Mouse (Mus musculus): ENCODE results near the gene Gid8.

DNA sequence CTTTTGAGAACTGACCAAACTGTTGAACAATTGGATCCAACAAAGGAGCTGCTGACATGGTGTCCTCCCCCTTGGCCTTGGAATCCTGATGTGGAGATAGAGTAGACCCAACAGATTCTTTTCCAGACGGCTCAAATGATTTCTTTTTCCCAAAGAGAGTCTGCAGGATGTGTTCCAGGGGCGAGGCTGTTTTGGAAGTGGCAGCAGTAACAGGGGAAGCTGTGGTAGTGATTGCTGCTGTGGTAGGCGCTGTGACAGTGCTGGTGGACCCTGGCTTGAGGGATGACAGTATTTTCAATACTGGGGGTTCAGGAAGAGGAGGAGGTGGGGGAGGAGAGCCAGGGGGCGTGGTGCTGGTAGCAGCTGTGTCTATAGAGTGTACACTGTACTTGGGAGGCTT lies 47.9 kb upstream of the Gid8 start:
- no peak for TF ChIP-seq POLR2AphosphoS2 (IDR thresholded peaks at IDR 0.05; ENCODE audit: low read length)
- no peak for TF ChIP-seq KAT2A (conservative IDR thresholded peaks at IDR 0.05; ENCODE audit: low read depth, low read length)
- TF ChIP-seq MYC (IDR thresholded peaks at IDR 0.05; ENCODE audit: low read depth, low read length), result no peak
- no peak for TF ChIP-seq CTCF (IDR thresholded peaks at IDR 0.05 in 2 of 3, conservative IDR thresholded peaks at IDR 0.05 in 1 of 3; ENCODE audit: control insufficient read depth in 1 of 3, insufficient read depth in 1 of 3, low read depth in 2 of 3, low read length in 3 of 3, poor library complexity in 1 of 3, severe bottlenecking in 1 of 3)
- TF ChIP-seq ELF1 (IDR thresholded peaks at IDR 0.05; ENCODE audit: low read depth, low read length), result no peak
- TF ChIP-seq POLR2A (IDR thresholded peaks at IDR 0.05; ENCODE audit: control insufficient read depth in 1 of 2, insufficient read depth in 1 of 2, low read depth in 1 of 2, low read length in 2 of 2, poor library complexity in 1 of 2), result no peak
- TF ChIP-seq ZKSCAN1 (IDR thresholded peaks at IDR 0.05; ENCODE audit: low read depth, low read length), result no peak

All from MEL (cell line).